Mouse (Mus musculus): Measurements from ENCODE around the gene Desi2. TPM values are rescaled to one million over a fixed set of nuclear protein-coding genes. Genes with fewer than 3 reads are reported as not detected.
"Not testable (repeated sequence)": the region's sequence is repeated elsewhere in the genome, so short reads cannot be mapped to it uniquely, and the experiment has no call there.

Gene Desi2
- total and polyA plus RNA-seq, 2 experiments from 2014 or later = 22.6 to 26.8 TPM

- ATAC-seq (ENCODE audit: insufficient read depth, low read depth) (no peak), DNase-seq (ENCODE audit: low spot score) (no peak)
- no peaks in the 10 kb centered on the region for H3K36me3 ChIP-seq (replicated peaks; ENCODE audit: control insufficient read depth, insufficient read depth, low read length)
- peaks cover 15% of the 10 kb centered on the region; the same call in 1 of the 2 replicates for H3K4me1 ChIP-seq (ENCODE audit: control insufficient read depth, insufficient read depth)
- TF ChIP-seq CTCF (IDR thresholded peaks at IDR 0.05; ENCODE audit: low read depth) (no peak), EP300 (IDR thresholded peaks at IDR 0.05; ENCODE audit: low read depth) (no peak)
- peak overlapping the region; percentile 50 for H3K4me3 ChIP-seq (ENCODE audit: low read depth, low read length)
- WGBS = 7% methylated on average over 11 of the region's 13 CpGs
- H3K4me2 ChIP-seq (ENCODE audit: low read depth, low read length) = peak overlapping the region; percentile 85
- peak overlapping the region; percentile 65 for H3K9ac ChIP-seq (replicated peaks; ENCODE audit: low read depth, low read length)
- no peaks in the 10 kb centered on the region for H3K27me3 ChIP-seq (ENCODE audit: control insufficient read depth, insufficient read depth, low read length)
- H3K27ac ChIP-seq (ENCODE audit: low read depth) = peak overlapping the region; percentile 43
- no peaks in the 10 kb centered on the region for H3K9me3 ChIP-seq (replicated peaks; ENCODE audit: control insufficient read depth, low read length)
Observed at GRCm38 (mm10) chr1:178188386-178188785, 1.2 kb downstream of the Desi2 start.

GRCm38 (mm10) chr1:178205701-178206325 is 18.6 kb downstream of the Desi2 start:
- H3K9me3 ChIP-seq (replicated peaks; ENCODE audit: control insufficient read depth, low read length) = no peaks in the 10 kb centered on the region
- DNase-seq (ENCODE audit: low spot score) = peak; percentile 32
- no peaks in the 10 kb centered on the region for H3K36me3 ChIP-seq (replicated peaks; ENCODE audit: control insufficient read depth, insufficient read depth, low read length)
- H3K4me3 ChIP-seq (ENCODE audit: low read depth, low read length) = no peak overlapping the region
- no peaks in the 10 kb centered on the region for H3K27me3 ChIP-seq (ENCODE audit: control insufficient read depth, insufficient read depth, low read length)
- 0 out of 2 replicates have a peak, but pooled peaks cover 9% of the 10 kb centered on the region for H3K4me1 ChIP-seq (ENCODE audit: control insufficient read depth, insufficient read depth)
- no peak overlapping the region for H3K4me2 ChIP-seq (ENCODE audit: low read depth, low read length)
- H3K9ac ChIP-seq (replicated peaks; ENCODE audit: low read depth, low read length) = no peak overlapping the region
- TF ChIP-seq CTCF (IDR thresholded peaks at IDR 0.05; ENCODE audit: low read depth) (no peak), EP300 (IDR thresholded peaks at IDR 0.05; ENCODE audit: low read depth) (no peak)
- 52% methylated on average over 10 of the region's 10 CpGs for WGBS
- ATAC-seq (ENCODE audit: insufficient read depth, low read depth) = peak; percentile 30; the same call in 1 of the 2 replicates
- peak overlapping the region; percentile 49 for H3K27ac ChIP-seq (ENCODE audit: low read depth)

- H3K4me2 ChIP-seq (ENCODE audit: low read depth, low read length); H3K27ac ChIP-seq (ENCODE audit: low read depth); ATAC-seq (ENCODE audit: insufficient read depth, low read depth); DNase-seq (ENCODE audit: low spot score); H3K9ac ChIP-seq (replicated peaks; ENCODE audit: low read depth, low read length); H3K36me3 ChIP-seq (replicated peaks; ENCODE audit: control insufficient read depth, insufficient read depth, low read length); H3K27me3 ChIP-seq (ENCODE audit: control insufficient read depth, insufficient read depth, low read length); H3K9me3 ChIP-seq (replicated peaks; ENCODE audit: control insufficient read depth, low read length); H3K4me3 ChIP-seq (ENCODE audit: low read depth, low read length); H3K4me1 ChIP-seq (ENCODE audit: control insufficient read depth, insufficient read depth): not testable (repeated sequence)
- WGBS = 88% methylated on average over 4 of the region's 4 CpGs
Observed at GRCm38 (mm10) chr1:178207856-178208255, 20.6 kb downstream of the Desi2 start.

- Histone ChIP-seq H3K4me1 (ENCODE audit: control insufficient read depth, insufficient read depth) (0 out of 2 replicates have a peak, but pooled peaks cover 9% of the 10 kb centered on the region), H3K4me2 (ENCODE audit: low read depth, low read length) (no peak overlapping the region), H3K9me3 (replicated peaks; ENCODE audit: control insufficient read depth, low read length) (no peaks in the 10 kb centered on the region), H3K4me3 (ENCODE audit: low read depth, low read length) (no peak overlapping the region), H3K27me3 (ENCODE audit: control insufficient read depth, insufficient read depth, low read length) (no peaks in the 10 kb centered on the region), H3K36me3 (replicated peaks; ENCODE audit: control insufficient read depth, insufficient read depth, low read length) (no peaks in the 10 kb centered on the region), H3K27ac (ENCODE audit: low read depth) (no peak overlapping the region), H3K9ac (replicated peaks; ENCODE audit: low read depth, low read length) (no peak overlapping the region)
- DNase-seq (ENCODE audit: low spot score) = no peak
- 0 out of 2 replicates have a peak, but pooled peaks have one; percentile 51 for ATAC-seq (ENCODE audit: insufficient read depth, low read depth)
- TF ChIP-seq EP300 (IDR thresholded peaks at IDR 0.05; ENCODE audit: low read depth) (no peak), CTCF (IDR thresholded peaks at IDR 0.05; ENCODE audit: low read depth) (no peak)
Observed at GRCm38 (mm10) chr1:178209966-178210365, 22.7 kb downstream of the Desi2 start.

- TF ChIP-seq CTCF (IDR thresholded peaks at IDR 0.05; ENCODE audit: low read depth) (no peak), EP300 (IDR thresholded peaks at IDR 0.05; ENCODE audit: low read depth) (no peak)
- ATAC-seq (ENCODE audit: insufficient read depth, low read depth) (no peak), DNase-seq (ENCODE audit: low spot score) (no peak)
- no peaks in the 10 kb centered on the region for H3K36me3 ChIP-seq (replicated peaks; ENCODE audit: control insufficient read depth, insufficient read depth, low read length)
- no peak overlapping the region for H3K4me3 ChIP-seq (ENCODE audit: low read depth, low read length)
- no peaks in the 10 kb centered on the region for H3K9me3 ChIP-seq (replicated peaks; ENCODE audit: control insufficient read depth, low read length)
- no peaks in the 10 kb centered on the region for H3K27me3 ChIP-seq (ENCODE audit: control insufficient read depth, insufficient read depth, low read length)
- no peak overlapping the region for H3K4me2 ChIP-seq (ENCODE audit: low read depth, low read length)
- no peak overlapping the region for H3K9ac ChIP-seq (replicated peaks; ENCODE audit: low read depth, low read length)
- peaks cover 7% of the 10 kb centered on the region; the same call in 1 of the 2 replicates for H3K4me1 ChIP-seq (ENCODE audit: control insufficient read depth, insufficient read depth)
- H3K27ac ChIP-seq (ENCODE audit: low read depth) = no peak overlapping the region
Observed at GRCm38 (mm10) chr1:178217157-178217556, 29.9 kb downstream of the Desi2 start.

GRCm38 (mm10) chr1:178218305-178218704 is 31.1 kb downstream of the Desi2 start:
- DNase-seq (ENCODE audit: low spot score) (no peak), ATAC-seq (ENCODE audit: insufficient read depth, low read depth) (no peak)
- no peaks in the 10 kb centered on the region for H3K27me3 ChIP-seq (ENCODE audit: control insufficient read depth, insufficient read depth, low read length)
- H3K4me2 ChIP-seq (ENCODE audit: low read depth, low read length) = no peak overlapping the region
- no peak overlapping the region for H3K9ac ChIP-seq (replicated peaks; ENCODE audit: low read depth, low read length)
- H3K4me1 ChIP-seq (ENCODE audit: control insufficient read depth, insufficient read depth) = peaks cover 7% of the 10 kb centered on the region; the same call in 1 of the 2 replicates
- TF ChIP-seq CTCF (IDR thresholded peaks at IDR 0.05; ENCODE audit: low read depth) (no peak), EP300 (IDR thresholded peaks at IDR 0.05; ENCODE audit: low read depth) (no peak)
- H3K4me3 ChIP-seq (ENCODE audit: low read depth, low read length) = no peak overlapping the region
- no peaks in the 10 kb centered on the region for H3K9me3 ChIP-seq (replicated peaks; ENCODE audit: control insufficient read depth, low read length)
- H3K36me3 ChIP-seq (replicated peaks; ENCODE audit: control insufficient read depth, insufficient read depth, low read length) = no peaks in the 10 kb centered on the region
- peak overlapping the region; percentile 95 for H3K27ac ChIP-seq (ENCODE audit: low read depth)
